Mouse (Mus musculus) G1E-ER4 (cell line): Measurements from ENCODE around the gene Dpp8. TPM values are rescaled to one million over a fixed set of nuclear protein-coding genes. Genes with fewer than 3 reads are reported as not detected.
A peak's percentile ranks its signal among the peaks of the same experiment; 100 is the strongest.

Experiments
- GATA1 ChIP-seq: IDR thresholded peaks from one replicate; pipeline ENCODE4 v1.8.0; 2012; ENCODE audit warnings: low read length, inconsistent platforms
- polyA plus RNA-seq: library from polyadenylated mRNA; stranded (reverse); fragments of >175 nt; gene quantifications from 2 replicates; pipeline ENCODE4 v1.2.3, GENCODE M21; 2012

Gene Dpp8
- polyA plus RNA-seq, 1 experiment: 14.5 TPM

GRCm38 (mm10) chr9:65018588-65019121 is 13.6 kb upstream of the Dpp8 start:
- peak; percentile 51 for TF ChIP-seq GATA1

DNA sequence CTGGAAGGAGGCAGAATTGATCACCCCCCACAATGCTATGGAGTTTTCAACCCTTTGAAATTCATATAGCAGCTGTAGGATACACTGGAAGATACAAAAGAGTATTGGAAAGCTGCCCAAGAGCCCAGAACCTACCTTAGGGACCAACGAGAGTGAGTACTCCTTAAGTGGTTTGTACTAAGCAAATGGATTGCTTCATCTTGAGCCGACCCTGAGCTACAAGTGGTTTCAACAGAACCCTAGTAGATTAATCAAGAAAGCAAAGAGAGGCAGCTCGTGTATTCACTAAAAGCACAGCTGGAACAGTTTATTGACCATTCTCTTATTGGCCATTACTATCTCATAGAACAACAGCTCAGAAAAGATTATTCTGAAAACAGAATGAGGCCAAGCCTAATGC is 13.1 kb upstream of the Dpp8 start:
- no peak for TF ChIP-seq GATA1

- no peak for TF ChIP-seq GATA1
These were observed 12.1 kb upstream of the Dpp8 start for GRCm38 (mm10) chr9:65020128-65020527.

GRCm38 (mm10) chr9:65020991-65021886 is 11.0 kb upstream of the Dpp8 start, which contains the start of gene Hacd3:
TSS of gene Hacd3 (minus strand) at chr9:65021693.
- TF ChIP-seq GATA1: no peak

- no peak for TF ChIP-seq GATA1
These were observed 10.2 kb upstream of the Dpp8 start for GRCm38 (mm10) chr9:65021887-65022579.

- no peak for TF ChIP-seq GATA1
These were observed 9.6 kb upstream of the Dpp8 start for GRCm38 (mm10) chr9:65022580-65023135.

GRCm38 (mm10) chr9:65023447-65023846 is 8.8 kb upstream of the Dpp8 start:
- TF ChIP-seq GATA1: no peak

DNA sequence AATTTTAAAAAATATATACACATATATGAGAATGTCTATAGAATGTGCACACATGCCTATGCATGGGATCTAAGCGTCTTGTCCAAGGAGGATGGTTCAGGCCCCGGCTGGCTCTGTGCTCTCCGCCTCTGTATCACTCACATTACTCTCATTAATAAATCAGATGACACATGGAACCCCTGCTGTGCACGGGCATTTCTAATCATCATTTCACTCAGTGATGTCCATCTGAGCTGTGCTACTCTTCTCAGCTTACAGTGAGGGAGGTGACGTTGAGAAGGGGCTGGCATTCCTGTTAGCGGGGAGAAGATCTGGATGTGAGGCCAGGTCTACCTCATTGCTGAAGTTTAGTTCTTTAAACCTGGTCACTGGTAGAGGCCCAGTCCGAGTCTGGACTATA is 5.0 kb upstream of the Dpp8 start:
- no peak for TF ChIP-seq GATA1

GRCm38 (mm10) chr9:65028313-65028712 is 3.9 kb upstream of the Dpp8 start:
- TF ChIP-seq GATA1: no peak

DNA sequence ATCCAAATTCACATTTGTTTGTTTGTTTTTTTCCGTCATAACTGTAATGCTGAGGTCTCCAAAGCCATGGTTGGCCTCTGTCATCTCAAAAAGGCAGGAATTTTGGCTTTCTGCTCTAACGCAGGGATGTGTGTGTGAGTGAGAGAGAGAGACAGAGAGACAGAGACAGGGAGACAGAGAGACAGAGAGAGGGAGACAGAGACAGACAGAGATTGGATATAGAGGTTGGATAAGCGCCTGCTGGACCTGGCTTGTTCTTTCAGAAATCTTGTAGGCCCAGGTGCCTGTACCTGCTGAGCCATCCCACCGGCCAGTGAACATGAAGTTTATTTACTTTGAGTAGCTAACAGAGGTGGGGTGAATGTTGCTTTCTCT is 333 bp upstream of the Dpp8 start:
- no peak for TF ChIP-seq GATA1

GRCm38 (mm10) chr9:65036456-65036855 is 4.2 kb downstream of the Dpp8 start:
- no peak for TF ChIP-seq GATA1

GRCm38 (mm10) chr9:65036861-65037260 is 4.6 kb downstream of the Dpp8 start:
- no peak for TF ChIP-seq GATA1

DNA sequence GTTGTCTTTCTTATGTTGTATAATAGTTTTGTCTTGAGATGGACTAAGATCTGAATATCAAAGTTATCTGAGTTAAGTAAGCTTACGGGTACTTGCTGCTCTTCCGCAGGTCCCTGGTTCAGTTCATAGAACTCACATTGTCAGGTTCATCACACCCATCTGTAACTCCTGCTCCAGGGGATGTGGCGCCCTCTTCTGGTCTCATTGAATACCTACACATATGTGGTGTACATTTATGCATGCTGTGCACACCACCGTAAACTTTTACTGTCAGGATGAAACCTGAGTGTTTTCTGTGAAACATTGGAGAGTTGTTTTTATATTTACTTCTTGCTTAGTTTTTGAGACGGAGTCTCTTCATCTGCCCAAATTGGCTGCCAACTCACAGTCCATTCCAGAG is 9.2 kb downstream of the Dpp8 start:
- no peak for TF ChIP-seq GATA1

DNA sequence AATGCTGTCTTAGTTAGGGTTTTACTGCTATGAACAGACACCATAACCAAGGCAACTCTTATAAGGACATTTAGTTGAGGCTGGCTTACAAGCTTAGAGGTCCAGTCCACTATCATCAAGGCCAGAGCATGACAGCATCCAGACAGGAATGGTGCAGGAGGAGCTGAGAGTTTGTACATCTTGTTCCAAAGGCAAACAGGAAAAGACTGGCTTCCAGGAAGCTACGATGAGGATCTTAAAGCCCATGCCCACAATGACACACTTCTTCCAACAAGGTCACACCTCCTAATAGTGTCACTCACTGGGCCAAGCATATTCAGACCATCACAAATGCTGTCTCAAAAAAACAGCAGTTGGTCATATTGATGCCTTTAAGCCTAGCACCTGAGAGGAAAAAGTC is 14.8 kb downstream of the Dpp8 start:
- TF ChIP-seq GATA1: no peak

DNA sequence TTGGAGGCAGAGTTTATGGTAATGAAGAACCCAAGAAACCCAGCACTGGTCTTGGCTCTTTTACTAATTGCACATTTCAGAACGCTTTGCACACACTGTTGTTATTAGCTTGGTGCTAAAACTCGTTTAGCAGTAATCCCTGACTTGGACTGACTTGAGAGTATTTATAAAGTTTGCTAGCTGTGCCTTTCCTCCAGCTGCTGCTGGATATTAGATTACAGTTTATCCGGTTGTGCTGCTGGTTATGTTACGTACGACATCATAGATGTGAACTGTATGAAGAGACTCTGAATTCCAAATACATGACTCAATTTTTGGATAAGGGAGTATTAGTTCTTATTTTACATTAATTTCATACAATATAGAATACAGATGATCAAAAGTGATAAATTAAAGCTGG is 17.2 kb downstream of the Dpp8 start:
- no peak for TF ChIP-seq GATA1

DNA sequence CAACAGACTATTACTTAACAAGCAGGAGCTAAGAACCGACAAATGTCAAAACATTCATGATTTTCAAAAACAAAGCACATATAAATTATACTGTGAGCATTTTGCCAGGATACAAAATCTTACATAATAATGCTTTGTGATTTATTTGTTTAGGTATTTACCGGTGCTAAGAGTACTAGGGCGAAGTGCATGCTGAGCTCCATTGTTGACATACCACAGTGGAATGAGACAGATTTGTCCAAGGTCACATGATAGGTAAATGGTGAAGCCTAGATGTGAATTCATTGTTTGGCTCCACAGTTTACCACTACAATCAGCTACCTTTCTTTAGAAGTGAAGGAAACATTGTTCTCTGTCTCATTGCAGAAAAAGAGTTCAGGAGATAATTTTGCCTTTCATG is 18.8 kb downstream of the Dpp8 start:
- TF ChIP-seq GATA1: no peak
